Mouse (Mus musculus) myocyte (in vitro differentiated cells): Measurements from ENCODE around the gene Dll4. TPM values are rescaled to one million over a fixed set of nuclear protein-coding genes. Genes with fewer than 3 reads are reported as not detected.

Source experiments
- H3K27me3 ChIP-seq: one replicate; pipeline ENCODE4 v1.6.1; 2011; ENCODE audit not compliant: control insufficient read depth, insufficient read depth, insufficient read length
- H3K36me3 ChIP-seq: one replicate; pipeline ENCODE4 v1.6.1; 2011; ENCODE audit not compliant: control insufficient read depth, insufficient read depth
- H3K4me2 ChIP-seq: one replicate; pipeline ENCODE4 v1.6.1; 2011; ENCODE audit warnings: low read depth, control low read depth
- H3K4me3 ChIP-seq: one replicate; pipeline ENCODE4 v1.5.1; 2011; ENCODE audit warnings: mild to moderate bottlenecking, control low read depth, moderate library complexity
- H3K79me2 ChIP-seq: one replicate; pipeline ENCODE4 v1.6.1; 2011; ENCODE audit not compliant: control insufficient read depth, insufficient read depth
- H3ac ChIP-seq: one replicate; pipeline ENCODE4 v1.6.1; 2011; ENCODE audit not compliant: control insufficient read depth, insufficient read length
- CEBPB ChIP-seq: IDR thresholded peaks from 2 replicates; pipeline ENCODE4 v1.6.1; 2011; ENCODE audit warnings: mild to moderate bottlenecking, moderate library complexity; ENCODE audit not compliant: poor library complexity, insufficient read depth, severe bottlenecking
- E2F4 ChIP-seq: IDR thresholded peaks from one replicate; pipeline ENCODE4 v1.6.1; 2011; ENCODE audit warnings: mild to moderate bottlenecking, control low read depth, moderate library complexity; ENCODE audit not compliant: insufficient read depth
- MAX ChIP-seq: IDR thresholded peaks from one replicate; pipeline ENCODE4 v1.6.1; 2011; ENCODE audit warnings: low read depth, mild to moderate bottlenecking, control low read depth
- MYOD1 ChIP-seq, 3 experiments: IDR thresholded peaks; one replicate each; pipeline ENCODE4 v1.6.1; 2011; ENCODE audit warnings: control low read depth in 2 of 3, low read depth in 2 of 3, mild to moderate bottlenecking in 2 of 3, moderate library complexity in 1 of 3; ENCODE audit not compliant: insufficient read length in 2 of 3, control insufficient read depth in 1 of 3
- MYOG ChIP-seq, 3 experiments: IDR thresholded peaks; one replicate each; pipeline ENCODE4 v1.6.1; 2011; ENCODE audit warnings: control low read depth in 2 of 3, low read depth in 2 of 3, mild to moderate bottlenecking in 2 of 3; ENCODE audit not compliant: insufficient read length in 2 of 3, control insufficient read depth in 1 of 3, insufficient read depth in 1 of 3
- POLR2A ChIP-seq: IDR thresholded peaks from one replicate; pipeline ENCODE4 v1.6.1; 2011; ENCODE audit warnings: low read depth, mild to moderate bottlenecking, control low read depth, moderate library complexity; ENCODE audit not compliant: insufficient read length
- POLR2AphosphoS2 ChIP-seq: IDR thresholded peaks from one replicate; pipeline ENCODE4 v1.6.1; 2011; ENCODE audit warnings: low read depth, control low read depth; ENCODE audit not compliant: insufficient read length
- REST ChIP-seq: IDR thresholded peaks from one replicate; pipeline ENCODE4 v1.6.1; 2011; ENCODE audit warnings: mild to moderate bottlenecking, control low read depth, moderate library complexity; ENCODE audit not compliant: insufficient read depth, insufficient read length
- SRF ChIP-seq: IDR thresholded peaks from one replicate; pipeline ENCODE4 v1.6.1; 2011; ENCODE audit warnings: low read depth; ENCODE audit not compliant: control insufficient read depth, insufficient read length
- TCF12 ChIP-seq: IDR thresholded peaks from one replicate; pipeline ENCODE4 v1.6.1; 2011; ENCODE audit warnings: mild to moderate bottlenecking, control low read depth; ENCODE audit not compliant: poor library complexity, insufficient read depth, severe bottlenecking
- TCF3 ChIP-seq: IDR thresholded peaks from one replicate; pipeline ENCODE4 v1.6.1; 2011; ENCODE audit warnings: low read depth, control low read depth; ENCODE audit not compliant: insufficient read length
- USF1 ChIP-seq: IDR thresholded peaks from one replicate; pipeline ENCODE4 v1.6.1; 2011; ENCODE audit warnings: low read depth, mild to moderate bottlenecking, control low read depth, moderate library complexity
- polyA plus RNA-seq: library from polyadenylated mRNA; unstranded; fragments of >200 nt; fragmentation: generic; extraction: Trizol; gene quantifications from one replicate; pipeline ENCODE4 v1.2.1, GENCODE M21; 2012; ENCODE audit warnings: missing spikeins

The Dll4 gene
- polyA plus RNA-seq, 1 experiment: not detected

DNA sequence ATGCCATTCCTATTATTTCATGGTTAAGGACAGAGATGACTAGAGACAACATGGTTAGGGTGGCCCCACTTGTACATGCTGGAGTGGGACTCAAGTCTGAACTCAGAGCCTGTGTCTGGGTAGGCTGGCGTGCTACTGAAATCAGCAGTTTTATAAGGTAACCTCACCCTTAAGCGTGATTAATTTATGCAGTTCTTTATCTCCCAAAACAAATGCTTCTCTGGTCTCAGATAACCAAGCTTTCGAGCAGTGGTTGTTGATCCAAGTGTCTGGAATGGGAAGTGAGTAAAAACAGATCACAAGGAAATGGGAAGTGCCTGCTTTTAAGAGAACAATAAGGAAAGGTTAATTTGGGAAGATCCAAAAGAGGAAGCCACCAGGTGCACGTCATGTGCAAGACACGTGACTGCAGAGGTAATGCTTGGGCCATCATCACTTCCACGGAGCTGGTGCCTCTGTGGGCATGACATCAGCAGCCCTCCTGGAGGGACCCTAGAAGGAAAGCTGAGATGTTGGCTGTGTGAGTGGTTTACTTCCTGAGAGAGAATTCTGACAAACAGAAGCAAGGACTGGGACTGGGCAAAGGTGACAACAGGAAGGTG, 19.1 kb downstream of the Dll4 start:
- Histone ChIP-seq H3K4me2 (peak overlapping the region; percentile 46), H3K27me3 (no peaks in the 10 kb centered on the region), H3K4me3 (no peak overlapping the region), H3K36me3 (no peaks in the 10 kb centered on the region), H3ac (no peak overlapping the region), H3K79me2 (no peaks in the 10 kb centered on the region)
- TF ChIP-seq USF1: no peak
- no peak for TF ChIP-seq SRF
- no peak for TF ChIP-seq MAX
- no peak for TF ChIP-seq POLR2A
- TF ChIP-seq TCF3: no peak
- TF ChIP-seq CEBPB: no peak

DNA sequence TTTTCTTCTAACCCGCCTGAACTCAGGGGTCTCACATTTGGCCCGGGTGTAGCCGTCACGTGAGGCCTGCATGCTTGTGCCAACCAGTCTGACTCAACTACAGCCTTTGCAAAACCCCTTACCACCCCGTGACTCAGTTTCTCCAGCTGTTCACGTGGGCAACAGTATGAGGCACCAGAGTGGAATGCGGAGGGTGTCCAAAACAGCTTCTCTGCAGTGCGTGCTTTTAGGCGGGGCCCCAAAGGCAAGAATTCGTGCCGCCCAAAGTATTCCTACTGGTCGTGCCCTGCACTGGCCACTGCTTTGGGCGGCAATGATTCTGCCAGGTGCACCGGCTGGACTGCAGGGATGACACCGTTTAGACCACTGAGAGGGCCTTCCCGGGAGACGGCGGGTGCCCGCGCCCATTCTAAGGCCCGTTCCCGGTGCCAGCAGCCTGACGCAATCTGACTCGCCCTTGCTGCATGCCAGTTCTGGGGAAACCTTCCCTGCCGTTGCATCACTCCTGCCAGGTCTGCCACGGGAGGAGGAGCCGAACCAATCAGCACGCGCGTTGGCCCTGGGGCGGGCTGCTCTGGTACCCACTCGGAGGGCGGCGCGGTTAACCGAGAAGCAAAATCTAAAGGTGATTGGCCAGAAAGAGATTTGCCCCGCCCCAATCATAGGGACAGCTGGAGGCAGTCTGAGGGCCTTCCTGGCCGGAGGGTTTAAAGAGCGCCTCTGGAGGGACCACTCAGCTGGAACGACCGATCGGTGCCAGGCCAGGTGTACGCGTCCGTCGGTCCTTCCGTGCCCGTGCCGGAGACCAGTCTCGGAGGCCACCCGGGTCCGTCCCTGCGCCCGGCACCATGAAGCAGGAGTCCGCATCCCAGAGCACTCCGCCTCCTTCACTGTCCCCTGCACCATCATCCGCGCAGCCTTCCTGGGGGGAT, 25.2 kb downstream of the Dll4 start, which contains the start of gene Chac1:
Gene Chac1 (plus strand): TSS at position 675 of the 932 bp plus-strand sequence.
- H3K4me3 ChIP-seq: peak within 1 kb of the TSS; percentile 99
- H3K79me2 ChIP-seq: peaks cover 32% of the 10 kb centered on the region
- no peak for TF ChIP-seq REST
- peak; percentile 100 for TF ChIP-seq POLR2AphosphoS2
- no peak for TF ChIP-seq SRF
- TF ChIP-seq USF1: peak; percentile 89
- TF ChIP-seq CEBPB: peak; percentile 96
- TF ChIP-seq MYOD1 (IDR thresholded peaks at IDR 0.05; ENCODE audit: control insufficient read depth in 1 of 3, insufficient read length in 2 of 3, low read depth in 2 of 3): peak in 2 of 3 experiments; percentile 33 to 38
- peak in 2 of 3 experiments; percentile 36 to 64 for TF ChIP-seq MYOG (IDR thresholded peaks at IDR 0.05; ENCODE audit: control insufficient read depth in 1 of 3, insufficient read depth in 1 of 3, insufficient read length in 2 of 3, low read depth in 2 of 3)
- TF ChIP-seq TCF12: no peak
- peak; percentile 97 for TF ChIP-seq POLR2A
- TF ChIP-seq MAX: no peak
- no peak for TF ChIP-seq TCF3
- peak; percentile 16 for TF ChIP-seq E2F4
- H3K4me2 ChIP-seq: peak within 1 kb of the TSS; percentile 94
- H3K27me3 ChIP-seq: no peaks in the 10 kb centered on the region
- peak within 1 kb of the TSS; percentile 74 for H3ac ChIP-seq
- peaks cover 30% of the 10 kb centered on the region for H3K36me3 ChIP-seq

DNA sequence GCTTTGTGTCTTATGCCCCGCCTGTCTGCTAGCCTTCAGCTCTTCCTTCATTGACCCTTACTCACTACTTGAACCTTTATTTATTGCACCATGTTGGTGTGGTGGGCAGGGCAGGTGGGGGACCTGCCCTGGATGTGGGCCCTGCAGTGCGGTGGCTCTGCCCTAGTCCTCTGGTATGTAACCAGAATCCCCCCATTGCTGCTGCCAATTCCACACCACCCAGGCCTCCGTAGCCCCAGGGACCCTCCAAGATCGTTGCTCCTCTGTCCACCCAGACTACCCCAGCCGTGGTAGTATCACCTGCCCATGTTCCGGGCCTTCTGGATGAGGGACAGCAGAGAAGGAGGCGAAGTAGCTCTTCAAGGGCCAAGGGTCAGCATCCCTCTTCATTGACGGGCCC, 28.1 kb downstream of the Dll4 start:
- Histone ChIP-seq H3K4me3 (peak overlapping the region; percentile 99), H3K36me3 (peaks cover 30% of the 10 kb centered on the region), H3ac (peak overlapping the region; percentile 58), H3K4me2 (peak overlapping the region; percentile 94), H3K27me3 (no peaks in the 10 kb centered on the region), H3K79me2 (peaks cover 32% of the 10 kb centered on the region)
- TF ChIP-seq E2F4 (no peak), POLR2AphosphoS2 (peak; percentile 77), POLR2A (peak; percentile 43), TCF12 (no peak), MAX (no peak), TCF3 (no peak), MYOG (IDR thresholded peaks at IDR 0.05; ENCODE audit: control insufficient read depth in 1 of 3, insufficient read depth in 1 of 3, insufficient read length in 2 of 3, low read depth in 2 of 3) (no peak), USF1 (no peak), CEBPB (no peak)

GRCm38 (mm10) chr2:119355089-119355488, 29.5 kb downstream of the Dll4 start:
- Histone ChIP-seq H3K4me2 (peak overlapping the region; percentile 94), H3K27me3 (no peaks in the 10 kb centered on the region), H3K79me2 (peaks cover 32% of the 10 kb centered on the region), H3K36me3 (peaks cover 30% of the 10 kb centered on the region), H3ac (no peak overlapping the region), H3K4me3 (peak overlapping the region; percentile 99)
- TF ChIP-seq E2F4 (no peak), SRF (no peak), MYOD1 (IDR thresholded peaks at IDR 0.05; ENCODE audit: control insufficient read depth in 1 of 3, insufficient read length in 2 of 3, low read depth in 2 of 3) (no peak), POLR2AphosphoS2 (peak; percentile 98), REST (no peak), TCF12 (no peak), POLR2A (peak; percentile 87)

GRCm38 (mm10) chr2:119355651-119356050, 30.1 kb downstream of the Dll4 start:
- Histone ChIP-seq H3K4me3 (peak overlapping the region; percentile 99), H3K4me2 (no peak overlapping the region), H3K36me3 (peaks cover 30% of the 10 kb centered on the region), H3ac (no peak overlapping the region), H3K27me3 (no peaks in the 10 kb centered on the region), H3K79me2 (peaks cover 32% of the 10 kb centered on the region)
- peak; percentile 82 for TF ChIP-seq POLR2A
- peak in 2 of 3 experiments; percentile 22 to 64 for TF ChIP-seq MYOD1 (IDR thresholded peaks at IDR 0.05; ENCODE audit: control insufficient read depth in 1 of 3, insufficient read length in 2 of 3, low read depth in 2 of 3)
- peak in 1 of 3 experiments; percentile 68 for TF ChIP-seq MYOG (IDR thresholded peaks at IDR 0.05; ENCODE audit: control insufficient read depth in 1 of 3, insufficient read depth in 1 of 3, insufficient read length in 2 of 3, low read depth in 2 of 3)
- TF ChIP-seq SRF: no peak
- TF ChIP-seq POLR2AphosphoS2: peak; percentile 99
